Mouse (Mus musculus): ENCODE results near the gene Tbx3. TPM values are rescaled to one million over a fixed set of nuclear protein-coding genes. Genes with fewer than 3 reads are reported as not detected.
A peak's percentile ranks its signal among the peaks of the same experiment; 100 is the strongest.

The Tbx3 gene
- total RNA-seq, 2 experiments from 2014 or later: 3.0 to 3.6 TPM

GRCm38 (mm10) chr5:119679614-119680328, 9.3 kb downstream of the Tbx3 start:
- no peak for DNase-seq (ENCODE audit: low spot score in 2 of 2)

- DNase-seq (ENCODE audit: low spot score in 2 of 2): no peak
These were observed 10.0 kb downstream of the Tbx3 start for GRCm38 (mm10) chr5:119680329-119681010.

GRCm38 (mm10) chr5:119681011-119681832, 10.8 kb downstream of the Tbx3 start:
- DNase-seq (ENCODE audit: low spot score in 2 of 2): no peak

- DNase-seq (ENCODE audit: low spot score in 2 of 2): no peak
These were observed 11.4 kb downstream of the Tbx3 start for GRCm38 (mm10) chr5:119681833-119682210.

GRCm38 (mm10) chr5:119682646-119683515, 12.4 kb downstream of the Tbx3 start:
- no peak for DNase-seq (ENCODE audit: low spot score in 2 of 2)

- no peak for DNase-seq (ENCODE audit: low spot score in 2 of 2)
These were observed 13.4 kb downstream of the Tbx3 start for GRCm38 (mm10) chr5:119683861-119684260.

GRCm38 (mm10) chr5:119684701-119685391, 14.4 kb downstream of the Tbx3 start:
- DNase-seq (ENCODE audit: low spot score in 2 of 2): no peak

- DNase-seq (ENCODE audit: low spot score in 2 of 2): no peak
These were observed 15.2 kb downstream of the Tbx3 start for GRCm38 (mm10) chr5:119685446-119686198.

- no peak for DNase-seq (ENCODE audit: low spot score in 2 of 2)
These were observed 15.9 kb downstream of the Tbx3 start for GRCm38 (mm10) chr5:119686199-119686964.

- no peak for DNase-seq (ENCODE audit: low spot score in 2 of 2)
These were observed 16.8 kb downstream of the Tbx3 start for GRCm38 (mm10) chr5:119687005-119687855.

- no peak for DNase-seq (ENCODE audit: low spot score in 2 of 2)
These were observed 17.4 kb downstream of the Tbx3 start for GRCm38 (mm10) chr5:119687856-119688206.

GRCm38 (mm10) chr5:119688306-119688705, 17.8 kb downstream of the Tbx3 start:
- DNase-seq (ENCODE audit: low spot score in 2 of 2): no peak

GRCm38 (mm10) chr5:119688914-119689420, 18.5 kb downstream of the Tbx3 start:
- DNase-seq (ENCODE audit: low spot score in 2 of 2): no peak

GRCm38 (mm10) chr5:119689501-119689900, 19.0 kb downstream of the Tbx3 start:
- no peak for DNase-seq (ENCODE audit: low spot score in 2 of 2)

GRCm38 (mm10) chr5:119691075-119691474, 20.6 kb downstream of the Tbx3 start:
- DNase-seq (ENCODE audit: low spot score in 2 of 2): peak; percentile 82 to 84

GRCm38 (mm10) chr5:119692425-119692824, 22.0 kb downstream of the Tbx3 start:
- no peak for DNase-seq (ENCODE audit: low spot score in 2 of 2)

GRCm38 (mm10) chr5:119694914-119695313, 24.4 kb downstream of the Tbx3 start:
- DNase-seq (ENCODE audit: low spot score in 2 of 2): no peak

- DNase-seq (ENCODE audit: low spot score in 2 of 2): no peak
These were observed 32.6 kb downstream of the Tbx3 start for GRCm38 (mm10) chr5:119703031-119703430.

All from layer of hippocampus, postnatal 10 days (tissue).